Mouse (Mus musculus): ENCODE data around the gene Tdp1.

The Tdp1 gene

DNA sequence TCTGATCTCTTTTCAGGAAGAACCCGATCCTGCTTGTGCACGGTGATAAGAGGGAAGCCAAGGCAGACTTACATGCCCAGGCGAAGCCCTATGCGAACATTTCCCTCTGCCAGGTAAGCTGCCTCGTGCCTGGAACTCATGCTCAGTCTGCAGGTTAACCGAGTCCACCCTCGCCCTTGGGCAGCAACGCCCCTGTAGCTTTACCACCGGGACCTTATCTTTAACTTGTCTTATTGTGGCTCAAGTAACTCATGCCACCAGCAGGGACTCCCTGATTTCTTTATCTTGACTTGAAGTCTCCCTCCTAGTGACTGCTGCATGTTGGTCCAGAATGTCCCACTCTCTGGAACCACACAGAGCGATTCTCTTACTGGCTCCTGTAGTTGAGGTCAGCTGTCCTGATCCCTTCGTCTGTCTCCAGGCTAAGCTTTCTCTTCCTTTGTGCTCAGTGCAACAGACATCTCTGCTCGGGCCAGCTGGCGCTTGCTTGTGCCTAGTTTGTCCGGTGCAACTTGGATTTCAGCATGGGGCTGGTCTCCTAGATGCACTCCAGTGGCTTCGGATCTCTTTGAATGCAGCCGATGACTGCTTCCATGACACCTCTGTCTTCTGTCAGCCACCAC lies 14.0 kb downstream of the Tdp1 start:
- DNase-seq (ENCODE audit: low read depth, low spot score): no peak

DNA sequence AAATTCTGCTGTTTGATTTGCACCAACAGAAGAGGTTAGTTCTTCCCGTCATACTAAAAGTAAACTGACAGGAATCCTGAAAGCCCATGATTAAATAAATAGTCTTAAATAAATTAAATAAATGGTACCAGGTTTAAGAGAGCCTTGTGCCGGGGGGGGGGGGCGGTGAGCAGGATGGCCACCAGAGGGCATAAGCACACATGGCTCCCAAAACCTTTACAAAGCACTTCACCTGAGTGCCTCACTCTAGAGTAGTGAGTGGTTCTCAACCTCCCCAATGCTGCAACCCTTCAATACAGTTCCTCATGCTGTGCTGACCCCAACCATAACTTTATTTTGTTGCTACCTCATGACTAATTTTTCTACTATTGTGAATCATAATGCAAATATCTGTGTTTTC lies 15.7 kb downstream of the Tdp1 start:
- no peak for DNase-seq (ENCODE audit: low read depth, low spot score)

DNA sequence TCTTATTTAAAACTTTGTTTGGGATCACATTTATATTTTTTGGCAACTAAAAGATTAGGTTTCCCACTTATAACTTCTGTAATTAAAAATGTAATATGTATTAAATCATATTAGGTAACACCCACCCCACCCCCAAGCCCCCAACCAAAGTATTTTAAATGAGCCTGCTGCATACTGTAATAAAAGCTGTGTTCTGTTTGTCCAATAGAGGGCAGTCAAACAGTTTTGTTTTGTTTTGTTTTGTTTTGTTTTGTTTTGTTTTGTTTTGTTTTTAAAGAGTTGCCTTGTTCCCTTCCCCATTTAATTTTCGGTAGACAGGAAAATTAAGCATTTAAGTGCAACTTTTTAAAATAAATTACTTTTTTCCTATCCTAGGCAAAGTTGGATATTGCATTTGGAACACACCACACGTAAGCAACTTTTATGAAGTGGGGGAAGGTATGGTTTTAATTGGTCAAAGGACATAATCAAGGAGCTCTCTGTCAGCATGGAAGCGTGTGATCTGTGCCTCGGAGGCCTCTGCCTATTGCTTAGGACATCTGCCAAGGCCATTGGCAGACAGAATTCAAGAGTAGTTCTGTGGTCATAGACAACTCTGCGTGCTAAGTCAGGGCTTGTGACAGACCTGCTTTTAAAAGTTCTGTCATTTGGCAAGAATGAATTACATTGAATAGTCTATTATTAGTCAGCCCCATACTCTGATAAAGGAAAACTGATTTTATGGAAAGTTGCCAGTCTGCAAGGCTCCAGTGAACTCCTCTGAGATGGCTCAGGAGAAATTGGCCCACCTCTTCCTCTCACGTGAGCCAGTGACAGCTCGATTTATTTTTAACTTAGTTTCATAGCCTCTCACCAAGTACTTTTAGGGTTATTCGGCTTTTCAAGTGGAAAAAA lies 17.9 kb downstream of the Tdp1 start:
- peak; percentile 26 for DNase-seq (ENCODE audit: low read depth, low spot score)

DNA sequence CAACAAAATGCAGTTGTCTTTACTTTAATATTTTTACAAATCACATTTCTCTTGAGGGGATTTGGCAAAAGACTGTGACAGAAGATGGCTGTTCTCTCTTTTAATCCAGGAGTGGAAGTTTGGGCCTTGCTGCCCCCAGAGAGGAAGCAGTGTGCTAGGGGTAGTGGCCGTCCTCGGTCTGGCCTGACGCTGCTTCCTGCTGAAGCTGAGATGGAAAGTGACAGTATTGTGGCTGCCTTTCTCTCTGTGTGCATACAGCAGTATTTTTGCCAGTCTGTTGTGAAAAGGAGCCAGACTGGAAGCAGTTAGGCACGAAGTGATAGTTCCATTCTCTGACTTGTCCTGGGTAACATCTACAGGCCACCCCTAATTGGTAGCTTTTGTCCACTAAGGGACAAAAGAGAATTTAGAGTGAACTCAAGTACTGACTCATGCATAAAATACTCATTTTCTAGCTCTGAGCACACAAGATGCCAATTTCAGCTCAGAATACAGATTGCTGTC lies 18.6 kb downstream of the Tdp1 start:
- DNase-seq (ENCODE audit: low read depth, low spot score): no peak

DNA sequence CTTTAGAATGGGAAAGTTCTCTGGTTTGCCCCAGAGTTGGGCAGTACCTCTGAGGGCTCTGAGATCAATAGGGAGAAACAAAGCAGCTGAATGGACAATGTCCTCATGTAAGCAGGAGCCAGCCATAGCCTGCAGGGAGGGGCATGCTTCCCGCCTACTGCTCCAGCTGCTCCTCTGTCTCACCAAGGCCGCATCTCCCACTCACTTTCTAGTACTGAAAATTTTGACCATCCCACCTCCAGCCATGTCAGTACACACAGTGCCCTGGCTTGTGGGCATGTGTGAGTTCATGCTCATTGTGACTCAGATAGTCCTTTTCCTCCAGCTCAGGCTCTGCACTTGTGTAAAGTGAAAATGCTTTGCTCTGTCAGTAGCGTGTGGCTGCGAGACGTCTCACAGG lies 20.2 kb downstream of the Tdp1 start:
- no peak for DNase-seq (ENCODE audit: low read depth, low spot score)

DNA sequence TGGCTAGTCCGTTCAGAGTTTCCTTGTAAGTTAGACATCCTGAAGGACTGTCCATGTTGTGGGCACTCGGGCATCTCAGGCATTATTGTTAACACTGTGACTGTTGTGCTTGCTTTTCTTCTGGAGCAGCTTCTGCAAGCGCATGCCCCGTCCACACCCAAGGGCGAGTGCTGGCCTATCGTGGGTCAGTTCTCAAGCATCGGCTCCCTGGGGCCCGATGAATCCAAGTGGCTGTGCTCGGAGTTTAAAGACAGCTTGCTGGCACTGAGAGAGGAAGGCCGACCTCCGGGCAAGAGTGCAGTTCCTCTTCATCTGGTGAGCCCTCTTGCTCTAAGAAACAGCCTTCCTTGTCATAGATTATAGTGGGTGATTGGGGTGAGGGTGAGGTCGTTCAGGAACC lies 27.1 kb downstream of the Tdp1 start:
- no peak for DNase-seq (ENCODE audit: low read depth, low spot score)

DNA sequence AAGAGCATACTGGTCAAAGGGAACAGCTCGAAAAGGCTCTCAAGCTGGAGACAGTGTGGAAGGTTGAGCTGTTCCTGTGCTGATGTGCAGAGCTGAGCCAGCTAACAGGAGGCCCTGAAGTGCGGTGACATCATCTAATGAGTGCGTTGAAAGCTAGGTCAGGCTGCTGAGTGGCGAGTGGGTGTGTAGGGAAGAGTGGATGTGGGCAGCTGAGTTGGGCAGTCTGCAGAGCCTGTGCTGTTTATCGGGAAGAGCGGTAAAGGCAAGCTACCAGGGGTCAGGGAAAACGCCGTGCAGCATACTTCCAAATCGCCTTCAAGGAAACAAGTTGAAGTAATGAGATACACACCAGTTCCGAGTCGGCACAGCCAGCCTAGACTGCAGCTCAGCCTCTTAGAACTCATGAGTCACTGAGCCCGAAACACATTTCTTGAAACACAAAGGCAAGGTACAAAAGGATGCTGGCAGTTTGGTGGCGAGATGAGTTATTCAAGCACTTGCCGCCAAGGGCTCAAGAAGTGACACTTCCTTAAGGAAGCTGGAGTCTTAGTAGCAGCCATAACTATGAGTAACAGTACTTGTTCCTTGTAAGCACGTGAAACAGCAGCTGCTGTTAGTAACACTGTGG lies 33.6 kb downstream of the Tdp1 start:
- no peak for DNase-seq (ENCODE audit: low read depth, low spot score)

DNA sequence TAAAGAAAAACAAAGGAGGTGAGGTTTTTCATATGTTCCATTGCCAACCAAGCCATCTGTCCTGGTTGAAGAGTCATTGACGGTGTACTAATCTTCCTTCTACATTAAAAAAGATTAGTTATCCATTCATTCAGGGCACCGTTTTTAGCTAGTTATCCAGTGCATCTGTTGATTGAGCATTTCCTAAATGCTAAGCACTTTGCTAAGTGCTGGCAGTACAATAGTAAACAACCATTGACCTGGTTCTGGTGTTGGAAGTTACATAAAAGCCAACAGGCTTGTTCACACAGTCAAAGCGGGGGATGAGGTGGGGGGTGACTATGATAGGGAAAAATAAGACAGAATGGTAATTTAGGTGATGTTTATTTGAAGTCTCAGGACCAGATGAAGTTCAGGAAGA lies 35.3 kb downstream of the Tdp1 start:
- DNase-seq (ENCODE audit: low read depth, low spot score): no peak

DNA sequence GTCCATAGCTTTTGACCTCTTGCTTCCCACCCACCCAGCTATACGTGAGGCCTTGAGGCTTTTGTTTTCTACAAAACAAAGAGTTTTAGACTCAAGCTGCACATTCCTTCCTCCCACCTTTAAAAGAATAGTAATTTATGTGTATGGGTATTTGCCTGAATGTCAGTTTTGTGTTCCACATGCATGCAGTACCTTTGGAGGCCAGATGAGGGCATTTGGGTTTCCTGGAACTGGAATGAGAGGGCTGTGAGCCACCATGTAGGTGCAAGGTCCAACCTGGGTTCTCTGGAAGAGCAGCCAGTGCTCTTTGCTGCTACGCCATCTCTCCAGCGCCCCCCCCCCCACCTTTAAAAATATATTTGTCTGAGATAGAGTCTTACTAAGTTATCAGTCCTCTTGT lies 36.7 kb downstream of the Tdp1 start:
- DNase-seq (ENCODE audit: low read depth, low spot score): no peak

DNA sequence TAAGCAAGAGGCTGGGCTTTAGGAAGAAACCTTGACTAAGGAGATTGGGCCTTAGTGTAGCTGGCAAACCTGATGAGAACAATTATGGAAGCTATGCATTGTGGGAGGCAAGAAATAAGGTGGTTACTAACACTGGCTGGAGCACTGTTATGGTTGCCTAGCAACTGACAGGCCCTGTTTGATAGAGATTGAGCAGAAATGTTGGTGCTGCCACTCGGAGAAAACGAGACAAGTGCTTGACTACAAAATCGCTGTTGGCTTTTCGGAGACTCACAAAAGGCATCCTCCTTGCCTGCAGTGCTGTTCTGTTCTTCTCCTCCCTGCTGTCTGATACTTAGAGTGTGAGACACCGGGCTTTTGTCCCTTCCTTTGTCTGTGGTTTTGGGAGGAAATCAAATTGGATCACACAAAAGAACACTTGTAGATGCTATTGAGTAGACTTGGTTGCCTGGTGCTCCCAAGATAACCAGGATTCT lies 38.9 kb downstream of the Tdp1 start:
- DNase-seq (ENCODE audit: low read depth, low spot score): no peak

DNA sequence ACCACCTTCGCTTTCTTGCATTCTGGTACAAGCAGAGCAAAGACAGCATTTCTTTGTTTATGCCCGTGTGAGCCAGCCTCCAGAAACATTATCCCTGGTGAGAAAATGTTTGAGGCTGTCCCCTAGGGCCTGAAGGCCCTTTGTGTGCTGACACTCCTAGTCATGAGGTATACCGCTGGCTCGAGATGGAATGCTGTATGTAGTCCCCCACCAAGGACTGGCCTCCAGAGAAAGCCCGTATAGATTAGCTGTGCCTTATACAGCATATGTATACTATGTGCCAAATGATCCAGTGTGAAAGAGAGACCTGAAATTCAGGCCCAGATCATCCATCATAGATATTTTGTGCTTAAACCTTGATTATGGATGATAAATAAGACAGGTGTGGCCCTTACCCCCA lies 39.4 kb downstream of the Tdp1 start:
- no peak for DNase-seq (ENCODE audit: low read depth, low spot score)

DNA sequence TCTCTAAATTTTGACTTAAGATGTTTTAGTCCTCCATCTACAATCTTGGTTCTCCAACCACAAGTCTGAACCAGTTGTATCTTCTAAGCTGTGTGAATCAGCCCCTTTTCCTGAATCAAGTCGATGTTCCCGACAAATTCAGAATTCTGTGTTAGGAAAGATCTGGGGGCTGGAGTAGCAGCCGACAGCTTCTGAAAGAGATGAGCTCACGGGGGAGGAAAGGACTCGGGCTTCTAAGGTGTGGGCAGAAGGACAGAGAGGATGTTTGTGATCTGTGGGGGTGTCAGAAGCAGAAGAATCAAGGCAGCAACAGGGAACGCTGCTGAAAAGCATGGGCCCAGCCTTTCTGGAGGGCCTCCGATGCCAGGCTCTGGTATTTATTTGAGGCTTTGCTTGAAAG lies 44.0 kb downstream of the Tdp1 start:
- DNase-seq (ENCODE audit: low read depth, low spot score): no peak

DNA sequence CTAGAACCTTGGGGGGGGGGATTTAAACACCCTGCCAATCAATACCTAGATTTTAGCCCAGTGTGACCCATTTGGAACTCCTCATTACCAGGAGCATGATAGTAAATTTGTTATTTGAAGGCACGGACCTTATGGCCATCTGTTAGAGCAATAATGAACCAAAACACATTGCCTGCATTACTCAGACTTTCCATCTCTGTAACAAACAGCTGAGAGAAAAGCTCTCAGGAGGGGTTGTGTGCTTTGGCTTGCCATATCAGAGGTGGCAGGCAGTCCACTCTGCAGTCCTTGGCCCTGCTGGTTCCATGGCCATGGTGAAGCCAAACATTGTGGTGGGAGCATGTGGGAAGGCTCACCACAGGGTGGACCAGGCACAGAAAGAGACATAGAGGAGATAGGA lies 44.8 kb downstream of the Tdp1 start:
- DNase-seq (ENCODE audit: low read depth, low spot score): no peak

DNA sequence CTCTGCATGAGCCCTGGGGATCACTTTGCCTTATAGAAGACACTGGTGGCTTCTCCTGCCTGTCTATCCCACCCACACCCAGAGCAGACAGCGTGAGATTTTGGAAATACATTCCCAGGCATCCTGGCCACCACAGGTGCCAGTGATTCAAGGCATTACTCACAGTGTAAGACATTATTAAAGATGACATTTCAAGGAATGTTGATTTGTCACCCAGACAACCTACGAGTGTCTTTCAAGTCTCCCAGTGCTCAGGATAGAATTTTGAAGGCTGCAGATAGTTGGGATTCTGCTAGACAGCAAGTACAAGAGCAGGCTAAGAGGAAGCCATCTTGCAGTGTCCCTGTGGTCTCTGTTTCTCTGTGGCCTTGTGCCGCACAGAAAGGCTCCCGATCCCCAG lies 47.9 kb downstream of the Tdp1 start:
- DNase-seq (ENCODE audit: low read depth, low spot score): no peak

DNA sequence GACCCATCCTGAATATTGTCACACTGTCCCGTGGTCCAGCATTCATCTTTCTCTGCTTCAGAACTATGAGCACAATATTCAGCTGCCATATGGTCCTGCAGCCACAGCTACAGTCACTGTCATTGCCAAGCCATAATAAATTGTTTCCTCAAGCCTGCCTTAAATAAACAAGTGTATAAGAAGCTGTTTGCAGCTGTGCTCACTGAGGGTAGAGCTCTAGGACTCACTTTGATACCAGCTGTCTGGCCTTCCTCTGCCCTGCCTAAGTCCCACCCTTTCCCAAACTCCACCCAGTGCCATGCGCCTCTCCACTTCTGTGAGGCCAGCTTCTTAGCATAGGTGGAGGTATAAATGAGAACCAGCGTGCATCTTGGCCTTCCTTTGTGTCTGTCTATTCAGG lies 49.3 kb downstream of the Tdp1 start:
- no peak for DNase-seq (ENCODE audit: low read depth, low spot score)

DNA sequence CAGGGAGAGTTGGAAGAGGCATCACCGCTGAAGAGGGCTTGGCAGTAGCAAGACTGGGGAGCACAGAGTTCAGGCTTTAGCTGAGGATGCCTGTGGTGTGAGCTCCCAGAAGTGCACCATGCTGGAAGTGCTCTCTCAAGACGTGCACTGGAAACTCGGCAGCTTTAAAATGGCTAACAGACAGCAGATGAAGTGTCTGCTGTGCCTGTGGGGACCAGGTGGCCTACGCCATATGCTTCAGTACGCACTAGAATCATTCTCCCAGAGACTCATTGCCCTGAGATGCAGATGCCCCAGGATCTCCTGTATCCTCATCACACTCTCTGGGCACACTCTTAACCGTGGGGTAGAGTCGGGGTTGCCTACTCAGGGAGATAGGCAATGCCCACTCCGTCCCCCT lies 51.1 kb downstream of the Tdp1 start:
- no peak for DNase-seq (ENCODE audit: low read depth, low spot score)

DNA sequence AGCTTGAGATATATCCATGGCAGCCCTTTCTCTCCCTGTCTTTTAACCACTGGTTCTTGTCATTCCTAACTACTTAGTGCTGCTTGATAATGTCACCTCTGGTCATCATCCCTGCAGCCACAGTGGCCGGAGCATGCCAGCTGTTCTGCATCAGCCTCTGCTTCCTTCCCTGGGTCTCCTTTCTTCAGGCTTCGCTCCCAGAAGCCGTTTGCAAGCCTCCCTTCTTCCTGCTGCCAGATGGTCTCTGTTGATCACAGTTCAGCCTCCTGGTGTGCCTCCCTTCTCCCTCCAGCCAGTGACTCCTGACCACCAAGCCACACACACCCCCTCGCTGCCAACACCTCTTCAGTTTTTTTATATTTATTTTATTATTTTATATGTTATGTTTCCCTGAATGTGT lies 54.2 kb downstream of the Tdp1 start:
- no peak for DNase-seq (ENCODE audit: low read depth, low spot score)

DNA sequence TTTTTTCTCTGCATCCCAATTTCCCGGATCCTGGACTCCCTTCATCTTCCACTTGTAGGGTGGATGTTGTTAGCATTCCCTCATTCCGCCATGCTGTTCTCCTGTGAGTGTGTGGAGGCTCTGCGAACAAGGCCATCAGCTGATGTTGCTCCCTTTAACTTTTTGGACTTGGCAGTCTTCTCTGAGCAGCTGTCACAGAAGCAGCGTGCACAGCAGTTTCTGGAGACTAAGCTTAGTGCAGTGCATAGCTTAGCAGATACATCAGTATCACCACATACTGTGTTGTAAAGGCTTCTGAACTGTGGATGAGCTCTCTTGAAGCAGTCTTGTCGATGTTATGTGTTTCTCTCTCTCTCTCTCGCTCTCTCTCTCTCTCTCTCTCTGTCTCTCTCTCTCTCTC lies 54.9 kb downstream of the Tdp1 start:
- peak; percentile 18 for DNase-seq (ENCODE audit: low read depth, low spot score)

DNA sequence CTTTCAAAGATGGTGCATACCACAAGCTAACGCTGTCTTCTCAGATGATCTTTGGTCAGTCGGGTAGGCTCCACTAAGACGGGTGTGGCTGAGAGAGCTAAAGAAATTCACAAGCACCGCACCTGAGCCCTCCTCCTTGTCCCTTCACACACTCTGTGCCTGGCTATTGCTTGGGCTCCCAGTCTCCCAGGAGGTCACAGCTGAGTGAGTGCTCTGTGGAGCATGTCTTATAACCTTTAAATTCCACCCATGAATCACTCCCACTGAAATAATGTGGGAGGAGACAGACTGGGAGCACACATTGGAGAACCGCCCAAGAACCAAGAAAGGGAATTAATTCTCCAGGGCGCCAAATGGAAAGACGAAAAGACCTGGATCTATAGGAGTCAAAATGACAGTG lies 56.4 kb downstream of the Tdp1 start:
- DNase-seq (ENCODE audit: low read depth, low spot score): no peak

DNA sequence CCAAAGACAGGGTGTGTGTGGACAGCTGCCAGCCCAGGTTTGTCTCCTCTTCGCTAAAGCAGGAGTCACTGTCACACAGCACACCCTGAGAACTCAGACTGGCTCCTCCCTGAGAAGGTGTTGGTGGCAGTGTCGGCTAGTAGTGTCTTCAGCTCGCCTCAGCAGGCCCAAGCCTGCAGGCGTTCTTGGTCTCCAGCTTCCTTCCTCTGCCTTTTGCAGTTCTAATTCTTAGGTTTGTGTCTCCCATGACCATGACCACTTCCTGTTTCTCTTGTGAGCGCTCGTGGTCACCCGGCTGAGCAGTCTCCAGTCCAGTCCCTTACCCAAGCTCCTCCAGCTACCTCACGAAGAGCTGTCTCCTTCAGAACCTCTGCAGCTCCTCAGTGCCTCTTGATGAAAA lies 58.1 kb downstream of the Tdp1 start:
- DNase-seq (ENCODE audit: low read depth, low spot score): no peak

DNA sequence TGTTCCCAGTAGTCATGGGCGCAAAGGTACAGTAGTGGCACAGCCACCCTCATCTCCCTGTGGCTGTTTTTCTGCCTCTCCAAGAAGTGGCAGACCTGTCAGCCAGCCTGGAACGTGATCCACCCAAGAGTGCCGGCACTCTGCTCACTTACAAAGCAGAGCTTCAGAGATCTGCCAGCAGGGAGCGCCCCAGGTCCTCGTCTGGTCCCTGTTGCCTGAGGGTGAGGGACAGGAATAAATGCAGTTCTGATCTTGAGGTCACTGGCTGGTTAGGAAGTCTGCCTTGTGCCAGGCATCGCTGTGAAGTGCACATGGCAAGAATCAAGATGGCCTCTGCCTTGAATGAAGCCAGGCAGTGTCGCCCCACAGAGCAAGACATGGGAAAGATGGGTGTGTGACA lies 68.6 kb downstream of the Tdp1 start:
- peak; percentile 22 for DNase-seq (ENCODE audit: low read depth, low spot score)

DNA sequence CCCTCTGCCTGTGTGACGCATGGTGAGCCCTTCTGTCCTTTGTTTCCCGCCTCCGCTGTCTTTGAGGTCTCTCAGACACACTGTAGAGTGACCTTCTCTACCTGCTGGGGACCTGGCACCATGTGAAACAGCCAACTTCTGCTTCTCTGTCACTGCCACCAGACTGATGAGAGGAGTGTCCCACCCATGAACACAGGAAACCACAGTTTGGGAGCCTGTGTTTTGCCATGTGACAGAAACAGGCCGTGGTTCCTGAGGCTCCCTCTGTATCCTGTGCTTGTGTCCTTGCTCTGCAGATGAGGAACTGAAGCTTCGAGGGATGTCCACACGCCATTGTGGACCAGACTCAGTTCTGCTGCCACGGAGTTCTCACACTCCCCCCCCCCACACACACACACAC lies 72.1 kb downstream of the Tdp1 start:
- no peak for DNase-seq (ENCODE audit: low read depth, low spot score)
